Mouse (Mus musculus) forebrain, embryonic 14.5 days (tissue): Measurements from ENCODE around the gene Ugt1a8. TPM values are rescaled to one million over a fixed set of nuclear protein-coding genes. Genes with fewer than 3 reads are reported as not detected.
"Not testable (repeated sequence)": the region's sequence is repeated elsewhere in the genome, so short reads cannot be mapped to it uniquely, and the experiment has no call there.

ENCODE experiments used
- ATAC-seq: fragments of 200-750 bp; cut with Nextera tagmentation; 2 replicates; pipeline ENCODE4 v1.8.0; 2017; ENCODE audit warnings: mild to moderate bottlenecking, moderate library complexity
- DNase-seq: peaks from one replicate; pipeline ENCODE4 v3.0.0-alpha.2; 2015; ENCODE audit warnings: low spot score
- H3K27ac ChIP-seq: fragments of 300-500 bp; sonication (generic); 2 replicates; pipeline ENCODE4 v1.5.1; 2014; ENCODE audit warnings: low read depth, mild to moderate bottlenecking, control low read depth, low read length, moderate library complexity
- H3K27me3 ChIP-seq: fragments of 300-500 bp; sonication (generic); replicated peaks from 2 replicates; pipeline ENCODE4 v1.6.1; 2014; ENCODE audit warnings: low read length, control low read depth, mixed read lengths; ENCODE audit not compliant: control insufficient read depth, insufficient read depth
- H3K36me3 ChIP-seq: fragments of 300-500 bp; sonication (generic); 2 replicates; pipeline ENCODE4 v1.6.1; 2014; ENCODE audit warnings: low read length, control low read depth; ENCODE audit not compliant: control insufficient read depth, insufficient read depth
- H3K4me1 ChIP-seq: fragments of 300-500 bp; sonication (generic); 2 replicates; pipeline ENCODE4 v1.6.1; 2014; ENCODE audit warnings: antibody characterized with exemption, low read length, control low read depth; ENCODE audit not compliant: control insufficient read depth, insufficient read depth
- H3K4me2 ChIP-seq: fragments of 300-500 bp; sonication (generic); 2 replicates; pipeline ENCODE4 v1.6.1; 2014; ENCODE audit warnings: mild to moderate bottlenecking, control low read depth, low read length
- H3K4me3 ChIP-seq: fragments of 300-500 bp; sonication (generic); 2 replicates; pipeline ENCODE4 v1.5.1; 2014; ENCODE audit warnings: low read depth, low read length, control low read depth
- H3K9ac ChIP-seq: fragments of 300-500 bp; sonication (generic); 2 replicates; pipeline ENCODE4 v1.6.1; 2014; ENCODE audit warnings: mild to moderate bottlenecking, low read length, control low read depth, moderate library complexity
- H3K9me3 ChIP-seq: fragments of 300-500 bp; sonication (generic); replicated peaks from 2 replicates; pipeline ENCODE4 v1.6.1; 2016; ENCODE audit warnings: low read length, control low read depth, mixed read lengths; ENCODE audit not compliant: control insufficient read depth
- whole genome bisulfite sequencing: fragments of 180-500 bp; shearing (Covaris S2); extraction: QIAGEN DNeasy Blood & Tissue Kit; methylation state at CpG from one replicate; pipeline ENCODE4 v1.1.7; 2014; 5-methylcytosine and 5-hydroxymethylcytosine counted together
- polyA plus RNA-seq: library from polyadenylated mRNA; unstranded; fragments of >200 nt; fragmentation: Nextera tagmentation; extraction: Ambion mirVana; gene quantifications from 2 replicates; pipeline ENCODE4 v1.2.1, GENCODE M21; 2014

Gene Ugt1a8
- polyA plus RNA-seq, 1 experiment from 2014 or later: not detected

- DNase-seq (no peak), ATAC-seq (no peak)
- no peak overlapping the region for H3K9ac ChIP-seq
- H3K4me2 ChIP-seq: no peak overlapping the region
- no peaks in the 10 kb centered on the region for H3K27me3 ChIP-seq
- H3K9me3 ChIP-seq: peaks cover 34% of the 10 kb centered on the region
- 72% methylated on average over 9 of the region's 9 CpGs for WGBS
- H3K4me3 ChIP-seq: no peak overlapping the region
- H3K36me3 ChIP-seq: no peaks in the 10 kb centered on the region
- H3K27ac ChIP-seq: no peak overlapping the region
- H3K4me1 ChIP-seq: no peaks in the 10 kb centered on the region
These were observed 130.4 kb downstream of the Ugt1a8 start for GRCm38 (mm10) chr1:88218051-88218450.

- Histone ChIP-seq H3K27ac (no peak overlapping the region), H3K4me1 (no peaks in the 10 kb centered on the region), H3K4me2 (no peak overlapping the region), H3K9me3 (peaks cover 29% of the 10 kb centered on the region), H3K36me3 (no peaks in the 10 kb centered on the region), H3K27me3 (no peaks in the 10 kb centered on the region), H3K4me3 (no peak overlapping the region), H3K9ac (no peak overlapping the region)
- 52% methylated on average over 4 of the region's 4 CpGs for WGBS
- no peak for ATAC-seq
- no peak for DNase-seq
These were observed 131.0 kb downstream of the Ugt1a8 start for GRCm38 (mm10) chr1:88218591-88218990.

- Histone ChIP-seq H3K9me3 (peaks cover 24% of the 10 kb centered on the region), H3K9ac (no peak overlapping the region), H3K4me2 (no peak overlapping the region), H3K27me3 (no peaks in the 10 kb centered on the region), H3K4me3 (no peak overlapping the region), H3K4me1 (no peaks in the 10 kb centered on the region), H3K36me3 (no peaks in the 10 kb centered on the region), H3K27ac (no peak overlapping the region)
- DNase-seq (no peak), ATAC-seq (no peak)
- WGBS: 27% methylated on average over 1 of the region's 1 CpGs
These were observed 131.4 kb downstream of the Ugt1a8 start for GRCm38 (mm10) chr1:88219054-88219453.

DNA sequence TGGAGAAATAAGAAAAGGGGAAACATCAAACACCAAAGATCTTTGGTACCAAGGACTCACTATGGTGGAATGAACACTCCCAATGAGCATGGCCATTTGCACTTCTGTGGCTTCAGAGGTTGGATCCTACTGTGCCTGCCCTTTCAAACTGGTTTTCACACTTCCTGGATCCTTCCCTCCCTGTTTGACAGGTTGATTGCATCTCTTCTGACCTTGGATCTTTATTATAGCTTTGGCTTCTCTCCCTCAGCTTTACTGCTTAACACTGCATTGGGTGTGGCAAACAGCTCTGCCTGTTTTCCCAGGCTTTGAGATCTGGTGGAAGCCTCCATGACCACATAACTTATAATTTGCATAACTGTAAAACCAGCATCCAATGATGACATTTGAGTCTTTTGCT is 132.7 kb downstream of the Ugt1a8 start:
- DNase-seq (no peak), ATAC-seq (no peak)
- H3K36me3 ChIP-seq: no peaks in the 10 kb centered on the region
- no peaks in the 10 kb centered on the region for H3K4me1 ChIP-seq
- no peak overlapping the region for H3K9ac ChIP-seq
- H3K9me3 ChIP-seq: peaks cover 14% of the 10 kb centered on the region
- H3K27me3 ChIP-seq: no peaks in the 10 kb centered on the region
- no peak overlapping the region for H3K27ac ChIP-seq
- H3K4me3 ChIP-seq: no peak overlapping the region
- no peak overlapping the region for H3K4me2 ChIP-seq

GRCm38 (mm10) chr1:88222216-88222615 is 134.6 kb downstream of the Ugt1a8 start:
- no peak overlapping the region for H3K27ac ChIP-seq
- WGBS: 52% methylated on average over 2 of the region's 2 CpGs
- no peaks in the 10 kb centered on the region for H3K27me3 ChIP-seq
- H3K9me3 ChIP-seq: peaks cover 24% of the 10 kb centered on the region
- no peaks in the 10 kb centered on the region for H3K36me3 ChIP-seq
- H3K4me3 ChIP-seq: no peak overlapping the region
- H3K4me1 ChIP-seq: no peaks in the 10 kb centered on the region
- no peak overlapping the region for H3K4me2 ChIP-seq
- DNase-seq (no peak), ATAC-seq (no peak)
- no peak overlapping the region for H3K9ac ChIP-seq

DNA sequence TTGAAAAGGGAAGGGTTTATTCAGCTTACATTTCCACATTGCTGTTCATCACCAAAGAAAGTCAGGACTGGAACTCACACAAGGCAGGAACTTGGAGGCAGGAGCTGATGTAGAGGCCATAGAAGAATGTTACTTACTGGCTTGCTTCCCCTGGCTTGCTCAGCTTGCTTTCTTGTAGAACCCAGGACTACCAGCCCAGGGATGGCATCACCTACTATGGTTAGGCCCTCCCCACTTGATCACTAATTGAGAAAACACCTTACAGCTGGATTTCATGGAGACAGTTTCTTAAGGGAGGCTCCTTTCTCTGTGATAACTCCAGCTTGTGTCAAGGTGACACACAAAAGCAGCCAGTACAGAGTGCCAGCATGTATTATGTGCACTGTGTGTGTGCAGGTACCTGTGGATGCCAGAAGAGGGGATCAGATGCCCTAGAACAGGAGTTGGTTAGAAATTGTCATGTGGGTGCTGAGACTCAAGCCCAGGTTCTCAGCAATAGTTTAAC is 135.4 kb downstream of the Ugt1a8 start:
- not testable (repeated sequence) for DNase-seq, H3K9ac ChIP-seq, H3K4me2 ChIP-seq, H3K4me1 ChIP-seq, H3K4me3 ChIP-seq, H3K27ac ChIP-seq, H3K27me3 ChIP-seq, ATAC-seq, H3K36me3 ChIP-seq
- peaks cover 33% of the 10 kb centered on the region for H3K9me3 ChIP-seq

GRCm38 (mm10) chr1:88223591-88223990 is 136.0 kb downstream of the Ugt1a8 start:
- Histone ChIP-seq H3K9ac (no peak overlapping the region), H3K27me3 (no peaks in the 10 kb centered on the region), H3K36me3 (no peaks in the 10 kb centered on the region), H3K4me3 (no peak overlapping the region), H3K27ac (no peak overlapping the region), H3K4me2 (no peak overlapping the region), H3K4me1 (no peaks in the 10 kb centered on the region), H3K9me3 (peaks cover 38% of the 10 kb centered on the region)
- no peak for DNase-seq
- ATAC-seq: no peak
- 55% methylated on average over 1 of the region's 1 CpGs for WGBS

GRCm38 (mm10) chr1:88224029-88224776 is 136.6 kb downstream of the Ugt1a8 start:
- H3K27ac ChIP-seq: no peak overlapping the region
- H3K36me3 ChIP-seq: no peaks in the 10 kb centered on the region
- no peaks in the 10 kb centered on the region for H3K4me1 ChIP-seq
- no peak overlapping the region for H3K4me2 ChIP-seq
- ATAC-seq: no peak
- DNase-seq: no peak
- H3K4me3 ChIP-seq: no peak overlapping the region
- WGBS: 68% methylated on average over 2 of the region's 2 CpGs
- no peak overlapping the region for H3K9ac ChIP-seq
- H3K9me3 ChIP-seq: peaks cover 44% of the 10 kb centered on the region
- no peaks in the 10 kb centered on the region for H3K27me3 ChIP-seq

GRCm38 (mm10) chr1:88225301-88225700 is 137.7 kb downstream of the Ugt1a8 start:
- ATAC-seq, H3K4me1 ChIP-seq, H3K4me2 ChIP-seq, H3K36me3 ChIP-seq, H3K4me3 ChIP-seq, H3K27ac ChIP-seq, H3K9ac ChIP-seq, DNase-seq, H3K27me3 ChIP-seq: not testable (repeated sequence)
- 44% methylated on average over 2 of the region's 2 CpGs for WGBS
- H3K9me3 ChIP-seq: peaks cover 55% of the 10 kb centered on the region
